Mouse (Mus musculus) limb, embryonic 13.5 days (tissue): ENCODE measurements around the gene Cdc42. TPM values are rescaled to one million over a fixed set of nuclear protein-coding genes. Genes with fewer than 3 reads are reported as not detected.

Experiments used
- ATAC-seq: fragments of 200-750 bp; cut with Nextera tagmentation; 2 replicates; pipeline ENCODE4 v1.8.0; 2017; ENCODE audit warnings: low read depth, moderate number of reproducible peaks, moderate TSS enrichment; ENCODE audit not compliant: low FRiP score
- H3K27ac ChIP-seq: fragments of 300-500 bp; sonication (generic); 2 replicates; pipeline ENCODE4 v1.5.1; 2015; ENCODE audit warnings: inconsistent platforms, mild to moderate bottlenecking, moderate library complexity
- H3K27me3 ChIP-seq: fragments of 300-500 bp; sonication (generic); 2 replicates; pipeline ENCODE4 v1.6.1; 2015; ENCODE audit warnings: mild to moderate bottlenecking, inconsistent platforms
- H3K36me3 ChIP-seq: fragments of 300-500 bp; sonication (generic); 2 replicates; pipeline ENCODE4 v1.6.1; 2015; ENCODE audit warnings: inconsistent platforms, mild to moderate bottlenecking, moderate library complexity
- H3K4me1 ChIP-seq: fragments of 300-500 bp; sonication (generic); 2 replicates; pipeline ENCODE4 v1.6.1; 2015; ENCODE audit warnings: inconsistent platforms
- H3K4me2 ChIP-seq: fragments of 300-500 bp; sonication (generic); replicated peaks from 2 replicates; pipeline ENCODE4 v1.6.1; 2015; ENCODE audit warnings: inconsistent platforms, mild to moderate bottlenecking, moderate library complexity
- H3K4me3 ChIP-seq: fragments of 300-500 bp; sonication (generic); 2 replicates; pipeline ENCODE4 v1.5.1; 2015; ENCODE audit warnings: moderate library complexity, mild to moderate bottlenecking, inconsistent platforms
- H3K9ac ChIP-seq: fragments of 300-500 bp; sonication (generic); 2 replicates; pipeline ENCODE4 v1.6.1; 2015; ENCODE audit warnings: mild to moderate bottlenecking, inconsistent platforms
- H3K9me3 ChIP-seq: fragments of 300-500 bp; sonication (generic); 2 replicates; pipeline ENCODE4 v1.6.1; 2016; ENCODE audit warnings: inconsistent platforms
- WGBS: fragments of 180-500 bp; shearing (Covaris S2); methylation state at CpG from one replicate; pipeline ENCODE4 v1.1.7; 2015; 5-methylcytosine and 5-hydroxymethylcytosine counted together
- polyA plus RNA-seq: library from polyadenylated mRNA; unstranded; fragments of >200 nt; fragmentation: Nextera tagmentation; extraction: Ambion mirVana; gene quantifications from 2 replicates; pipeline ENCODE4 v1.2.1, GENCODE M21; 2015

The Cdc42 gene
- polyA plus RNA-seq, 1 experiment from 2014 or later: 758 TPM

DNA sequence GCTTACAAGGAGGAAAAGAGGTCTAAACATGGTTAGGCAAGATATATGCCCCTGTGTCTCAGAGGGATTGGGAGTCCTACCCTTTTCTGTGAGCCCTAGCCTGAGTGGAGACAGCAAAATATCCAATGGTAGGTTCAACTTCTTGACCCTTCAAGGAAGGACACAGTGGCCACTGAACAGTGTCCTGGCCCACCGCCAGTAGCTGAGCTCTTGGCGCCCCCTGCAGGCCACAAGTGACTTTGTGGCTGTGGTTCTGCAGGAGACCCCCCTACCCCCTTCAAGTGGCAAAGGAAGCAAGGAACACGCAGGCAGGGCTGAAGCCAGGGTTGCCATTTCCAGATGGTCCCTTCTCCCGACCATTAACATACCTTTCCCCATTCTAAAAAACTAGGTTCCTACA lies 69.7 kb downstream of the Cdc42 start:
- ATAC-seq: no peak
- H3K9me3 ChIP-seq: no peaks in the 10 kb centered on the region
- no peak overlapping the region for H3K4me3 ChIP-seq
- H3K27me3 ChIP-seq: peaks cover 25% of the 10 kb centered on the region
- WGBS: 1% methylated on average over 4 of the region's 4 CpGs
- no peak overlapping the region for H3K9ac ChIP-seq
- H3K4me2 ChIP-seq: no peak overlapping the region
- no peak overlapping the region for H3K27ac ChIP-seq
- H3K36me3 ChIP-seq: no peaks in the 10 kb centered on the region
- H3K4me1 ChIP-seq: peaks cover 16% of the 10 kb centered on the region

DNA sequence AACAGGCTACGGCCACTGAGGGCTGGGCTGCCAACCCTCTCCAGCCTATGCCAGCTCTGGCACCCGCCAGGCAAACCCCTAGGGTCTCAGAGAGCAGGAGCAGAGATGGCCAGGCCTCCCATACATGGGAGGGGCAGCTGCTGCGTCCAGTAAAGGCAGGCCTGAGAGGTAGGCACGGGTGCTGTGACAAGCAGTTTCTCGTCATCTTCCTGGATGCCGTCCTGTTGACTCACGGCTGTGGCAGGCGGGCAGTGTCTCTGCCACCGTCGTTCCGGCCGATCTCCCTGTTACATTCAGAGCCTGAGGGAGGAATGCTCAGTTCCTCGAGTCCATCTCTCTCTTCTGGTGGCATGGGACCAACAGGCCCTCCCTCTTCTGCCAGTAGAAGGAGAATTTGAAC lies 70.3 kb downstream of the Cdc42 start:
- no peak overlapping the region for H3K27ac ChIP-seq
- H3K9me3 ChIP-seq: no peaks in the 10 kb centered on the region
- H3K27me3 ChIP-seq: peaks cover 31% of the 10 kb centered on the region
- no peak overlapping the region for H3K4me3 ChIP-seq
- no peaks in the 10 kb centered on the region for H3K36me3 ChIP-seq
- ATAC-seq: no peak
- no peak overlapping the region for H3K4me2 ChIP-seq
- H3K9ac ChIP-seq: no peak overlapping the region
- H3K4me1 ChIP-seq: peaks cover 21% of the 10 kb centered on the region
- 80% methylated on average over 13 of the region's 13 CpGs for WGBS

DNA sequence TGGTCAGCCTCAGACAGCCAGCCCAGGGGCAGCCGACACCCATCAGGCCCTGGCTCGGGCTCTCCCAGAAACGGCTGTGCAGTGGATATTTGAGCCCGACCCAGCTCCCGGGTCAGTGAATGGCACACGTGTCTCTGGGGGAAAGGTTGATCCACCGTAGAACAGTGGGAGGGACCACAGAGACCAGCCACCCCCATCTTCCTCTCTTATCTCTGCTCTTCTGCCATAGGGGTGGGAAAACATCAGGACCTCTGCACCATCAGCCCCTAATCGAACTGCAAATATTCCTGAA lies 70.9 kb downstream of the Cdc42 start:
- no peak overlapping the region for H3K27ac ChIP-seq
- H3K4me3 ChIP-seq: no peak overlapping the region
- 71% methylated on average over 8 of the region's 8 CpGs for WGBS
- peaks cover 37% of the 10 kb centered on the region for H3K27me3 ChIP-seq
- H3K4me2 ChIP-seq: no peak overlapping the region
- no peaks in the 10 kb centered on the region for H3K9me3 ChIP-seq
- no peak for ATAC-seq
- H3K9ac ChIP-seq: no peak overlapping the region
- H3K36me3 ChIP-seq: no peaks in the 10 kb centered on the region
- peaks cover 26% of the 10 kb centered on the region for H3K4me1 ChIP-seq

DNA sequence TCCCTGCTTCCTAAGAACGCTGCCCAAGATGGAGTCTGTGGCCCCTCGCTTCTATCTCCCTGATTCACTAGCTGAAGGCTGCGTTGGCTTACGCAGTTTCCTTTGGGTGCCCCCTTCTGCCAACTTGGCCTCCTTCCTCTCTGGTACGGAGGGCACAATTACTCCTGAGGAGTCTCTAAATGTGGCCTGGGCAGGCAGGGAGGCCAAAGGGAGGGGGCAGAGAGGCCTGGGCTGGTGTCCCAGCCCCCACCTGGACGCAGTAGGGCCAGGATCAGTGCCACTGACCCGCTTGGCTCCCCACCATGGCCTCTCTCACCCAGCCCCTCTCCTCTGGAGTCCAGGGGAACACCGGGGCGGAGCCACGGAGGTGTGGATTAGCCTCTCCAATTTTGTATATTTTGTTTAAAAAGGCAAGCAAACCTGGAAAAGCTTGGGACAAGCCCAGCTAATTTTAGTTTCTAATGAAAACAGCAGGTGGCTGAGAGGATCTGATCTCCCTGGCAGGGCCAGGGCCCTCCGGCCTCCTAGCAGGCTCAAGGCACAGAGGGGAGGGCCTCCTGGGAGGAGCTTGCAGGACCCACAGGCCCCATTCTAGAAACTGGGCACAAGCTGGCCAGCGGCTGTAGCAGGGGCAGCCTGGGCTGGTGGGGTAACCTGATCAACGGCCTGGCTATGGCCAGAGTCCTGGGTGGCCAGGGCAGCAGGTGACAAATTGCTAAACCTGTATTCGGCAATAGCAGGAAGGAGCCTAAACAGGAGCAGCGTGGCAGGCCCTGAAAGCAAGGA lies 71.5 kb downstream of the Cdc42 start:
- Histone ChIP-seq H3K9me3 (no peaks in the 10 kb centered on the region), H3K27ac (no peak overlapping the region), H3K4me1 (peaks cover 27% of the 10 kb centered on the region), H3K27me3 (peaks cover 43% of the 10 kb centered on the region), H3K4me2 (no peak overlapping the region), H3K36me3 (no peaks in the 10 kb centered on the region), H3K4me3 (no peak overlapping the region), H3K9ac (no peak overlapping the region)
- 72% methylated on average over 15 of the region's 15 CpGs for WGBS
- no peak for ATAC-seq

DNA sequence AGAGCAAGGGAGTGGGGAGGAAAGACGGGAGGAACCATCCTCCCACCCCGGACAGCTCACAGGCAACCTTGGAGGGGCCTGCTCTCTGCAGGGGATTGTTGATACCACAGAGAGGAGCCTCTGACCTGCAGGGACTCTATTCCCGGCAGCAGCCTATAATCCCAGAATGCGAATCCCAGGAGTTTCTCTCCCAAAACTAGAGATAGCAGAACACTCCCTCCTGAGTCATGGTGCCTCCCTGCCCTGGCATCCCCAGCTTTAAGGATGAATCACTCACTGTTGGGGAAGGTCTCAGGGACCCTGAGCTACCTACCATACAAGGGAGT lies 74.2 kb downstream of the Cdc42 start:
- 13% methylated on average over 4 of the region's 4 CpGs for WGBS
- ATAC-seq: no peak
- H3K9me3 ChIP-seq: no peaks in the 10 kb centered on the region
- no peaks in the 10 kb centered on the region for H3K36me3 ChIP-seq
- H3K27me3 ChIP-seq: peaks cover 70% of the 10 kb centered on the region
- peak overlapping the region; percentile 39; the same call in 1 of the 2 replicates for H3K27ac ChIP-seq
- H3K4me1 ChIP-seq: peaks cover 42% of the 10 kb centered on the region
- H3K4me2 ChIP-seq: peak overlapping the region; percentile 25; the same call in 1 of the 2 replicates
- no peak overlapping the region for H3K4me3 ChIP-seq
- H3K9ac ChIP-seq: no peak overlapping the region

DNA sequence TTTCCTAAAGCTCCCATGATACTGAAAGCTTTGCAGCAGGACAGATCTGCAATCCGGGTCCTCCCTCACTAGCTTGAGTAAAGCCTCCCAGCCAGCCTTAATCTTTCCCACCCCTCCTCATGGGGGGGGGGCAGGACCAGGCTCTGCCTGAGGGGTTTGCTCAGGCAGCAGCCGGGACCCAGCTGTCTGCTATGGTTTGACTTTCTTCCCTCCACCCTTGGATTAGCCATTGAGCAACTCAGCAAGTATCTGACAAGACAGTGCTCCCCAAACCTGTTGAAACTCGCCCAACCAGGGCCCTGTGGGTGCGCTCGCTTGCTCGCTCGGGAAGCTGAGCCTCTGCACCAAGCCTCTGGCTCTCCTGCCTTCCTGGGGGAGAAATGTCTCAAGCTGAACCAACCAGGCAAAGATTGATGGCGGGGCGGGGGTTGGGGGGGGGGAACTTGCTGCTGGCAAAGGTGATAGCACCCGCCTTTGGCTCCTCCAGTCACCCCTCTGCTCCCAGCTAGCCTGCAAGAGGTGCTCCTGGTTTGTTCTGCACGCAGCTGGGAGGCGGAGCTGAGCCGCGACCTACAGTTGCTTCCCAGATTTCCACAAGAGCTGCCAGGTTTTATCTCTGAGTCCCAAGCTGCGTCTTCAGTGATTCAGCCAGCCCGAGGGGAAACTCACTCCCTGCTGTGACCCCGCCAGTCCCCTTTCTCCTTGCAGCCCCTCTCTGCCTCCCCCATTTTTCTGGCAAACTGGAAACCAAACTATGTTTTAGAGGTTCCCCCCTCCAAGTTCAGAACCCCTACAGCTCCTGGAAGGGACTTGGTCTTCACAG lies 74.7 kb downstream of the Cdc42 start:
- Histone ChIP-seq H3K4me2 (peak overlapping the region; percentile 25; the same call in 1 of the 2 replicates), H3K9me3 (no peaks in the 10 kb centered on the region), H3K27me3 (peaks cover 75% of the 10 kb centered on the region), H3K4me1 (peaks cover 48% of the 10 kb centered on the region), H3K4me3 (no peak overlapping the region), H3K27ac (peak overlapping the region; percentile 39; the same call in 1 of the 2 replicates), H3K9ac (no peak overlapping the region), H3K36me3 (no peaks in the 10 kb centered on the region)
- 12% methylated on average over 17 of the region's 17 CpGs for WGBS
- ATAC-seq: no peak

DNA sequence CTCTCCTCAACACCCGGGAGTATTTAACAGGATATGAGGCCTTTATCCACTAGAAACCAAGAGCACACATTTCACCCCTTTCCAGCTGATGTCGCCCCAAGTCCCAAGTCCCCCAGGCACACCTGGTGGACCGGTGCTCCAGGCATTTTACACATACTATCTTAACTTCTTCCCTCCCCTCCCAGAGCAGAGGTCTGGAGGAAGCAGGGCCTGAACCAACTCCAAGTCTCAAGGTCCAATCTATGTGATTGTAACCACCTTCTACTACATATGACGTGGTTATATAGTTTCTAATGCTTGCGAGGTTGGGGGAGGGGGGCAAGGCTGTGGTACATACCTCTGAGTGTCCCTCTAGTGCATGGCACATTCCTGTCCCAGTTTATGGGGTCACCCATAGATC lies 75.4 kb downstream of the Cdc42 start:
- H3K9ac ChIP-seq: no peak overlapping the region
- H3K4me1 ChIP-seq: peaks cover 51% of the 10 kb centered on the region
- 0 out of 2 replicates have a peak overlapping the region, but pooled peaks have one; percentile 25 for H3K4me2 ChIP-seq
- peaks cover 82% of the 10 kb centered on the region for H3K27me3 ChIP-seq
- WGBS: 61% methylated on average over 5 of the region's 5 CpGs
- no peak overlapping the region for H3K4me3 ChIP-seq
- no peaks in the 10 kb centered on the region for H3K36me3 ChIP-seq
- no peak overlapping the region for H3K27ac ChIP-seq
- no peaks in the 10 kb centered on the region for H3K9me3 ChIP-seq
- no peak for ATAC-seq

DNA sequence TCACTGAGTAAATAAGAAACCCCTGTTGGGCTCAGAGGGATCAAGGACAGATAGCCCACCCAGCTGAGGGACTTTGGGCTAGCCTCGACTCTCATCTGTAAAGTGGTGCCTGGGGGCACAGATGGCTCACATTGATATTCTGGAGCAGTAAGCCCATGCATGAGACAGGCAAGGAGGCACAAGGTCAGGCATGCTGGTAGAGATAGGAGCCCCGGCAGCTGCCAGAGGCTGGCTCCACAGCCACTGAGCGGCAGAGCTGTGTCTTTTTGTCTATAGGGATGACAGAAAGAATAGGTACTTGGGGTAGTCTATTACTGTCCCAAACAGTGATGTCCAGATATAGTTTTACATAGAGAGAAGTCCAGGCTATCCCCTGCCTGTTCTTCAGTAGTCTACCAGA lies 76.2 kb downstream of the Cdc42 start:
- Histone ChIP-seq H3K4me2 (no peak overlapping the region), H3K4me1 (peaks cover 54% of the 10 kb centered on the region), H3K27ac (no peak overlapping the region), H3K36me3 (no peaks in the 10 kb centered on the region), H3K9me3 (no peaks in the 10 kb centered on the region), H3K4me3 (no peak overlapping the region), H3K27me3 (peaks cover 88% of the 10 kb centered on the region), H3K9ac (no peak overlapping the region)
- 75% methylated on average over 3 of the region's 3 CpGs for WGBS
- no peak for ATAC-seq

DNA sequence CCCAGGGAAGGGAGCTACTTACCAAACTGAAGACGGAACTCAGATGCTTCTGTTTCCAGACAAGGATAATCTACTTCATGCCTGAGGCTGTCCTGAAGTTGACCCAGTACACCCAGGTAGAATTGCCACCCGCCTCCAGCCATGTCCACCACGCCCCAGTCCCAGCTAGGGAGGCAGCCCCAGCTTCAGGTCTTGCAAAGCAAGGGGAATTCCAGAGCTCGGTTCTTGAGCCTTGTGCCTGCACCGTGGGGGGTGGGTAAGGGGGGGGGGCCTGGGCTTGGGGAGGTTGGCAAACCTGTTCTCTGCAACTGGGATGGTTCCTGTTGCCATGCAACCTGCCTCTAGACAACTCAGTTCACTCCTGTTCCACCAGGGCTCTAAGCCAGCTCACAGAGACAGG lies 78.2 kb downstream of the Cdc42 start:
- Histone ChIP-seq H3K4me2 (peak overlapping the region; percentile 92), H3K27me3 (peaks cover 99% of the 10 kb centered on the region), H3K36me3 (no peaks in the 10 kb centered on the region), H3K4me1 (peaks cover 52% of the 10 kb centered on the region), H3K27ac (no peak overlapping the region), H3K9me3 (no peaks in the 10 kb centered on the region), H3K4me3 (no peak overlapping the region), H3K9ac (no peak overlapping the region)
- WGBS: 23% methylated on average over 5 of the region's 5 CpGs
- no peak for ATAC-seq

DNA sequence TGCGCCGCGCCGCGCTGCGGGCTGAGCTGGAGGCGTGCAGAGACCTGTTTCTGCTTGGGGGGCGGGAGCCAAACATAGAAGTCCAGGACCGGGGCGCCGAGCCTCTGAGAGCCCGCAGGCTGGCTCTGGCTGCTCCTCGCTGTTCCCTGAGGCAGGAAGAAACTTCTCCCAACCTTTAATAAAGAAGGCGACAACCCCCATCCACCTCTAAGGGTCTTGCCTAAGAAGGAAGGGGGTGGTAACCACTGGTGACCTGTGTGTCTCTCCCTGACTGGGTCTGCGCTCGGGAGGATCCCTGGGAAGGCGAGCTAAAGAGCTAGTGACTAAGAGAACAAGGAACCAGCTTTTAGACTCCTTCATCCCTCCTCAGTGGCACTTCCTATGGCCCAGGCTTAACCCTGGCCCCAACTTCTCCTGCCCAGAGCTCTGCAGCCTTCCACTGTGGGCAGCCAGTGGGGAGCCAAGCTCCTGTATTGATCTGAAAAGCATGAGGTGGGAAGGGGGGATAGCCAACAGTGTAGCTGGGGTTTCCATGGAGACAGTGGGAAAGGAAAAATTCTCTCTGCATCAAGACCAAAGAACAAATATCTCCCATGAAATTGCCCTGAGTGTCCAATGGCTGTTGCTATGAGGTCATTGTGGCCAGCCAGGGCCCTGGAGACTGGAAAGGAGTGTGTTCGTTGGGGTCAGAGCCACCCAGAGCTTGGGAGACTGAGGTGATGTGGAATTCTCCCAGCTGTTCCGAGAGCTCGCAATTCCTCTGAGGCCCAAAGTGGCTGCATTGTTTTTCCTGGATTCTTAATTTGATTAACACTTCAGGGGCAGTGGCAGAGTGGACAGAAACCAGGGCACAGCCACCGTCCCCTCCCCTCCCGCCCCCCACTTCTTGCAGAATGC lies 79.1 kb downstream of the Cdc42 start:
- 3% methylated on average over 22 of the region's 22 CpGs for WGBS
- Histone ChIP-seq H3K9me3 (no peaks in the 10 kb centered on the region), H3K4me3 (peak overlapping the region; percentile 62), H3K4me2 (peak overlapping the region; percentile 92), H3K27ac (0 out of 2 replicates have a peak overlapping the region, but pooled peaks have one; percentile 39), H3K36me3 (no peaks in the 10 kb centered on the region), H3K9ac (peak overlapping the region; percentile 76), H3K4me1 (peaks cover 57% of the 10 kb centered on the region), H3K27me3 (peaks cover 97% of the 10 kb centered on the region)
- ATAC-seq: no peak

DNA sequence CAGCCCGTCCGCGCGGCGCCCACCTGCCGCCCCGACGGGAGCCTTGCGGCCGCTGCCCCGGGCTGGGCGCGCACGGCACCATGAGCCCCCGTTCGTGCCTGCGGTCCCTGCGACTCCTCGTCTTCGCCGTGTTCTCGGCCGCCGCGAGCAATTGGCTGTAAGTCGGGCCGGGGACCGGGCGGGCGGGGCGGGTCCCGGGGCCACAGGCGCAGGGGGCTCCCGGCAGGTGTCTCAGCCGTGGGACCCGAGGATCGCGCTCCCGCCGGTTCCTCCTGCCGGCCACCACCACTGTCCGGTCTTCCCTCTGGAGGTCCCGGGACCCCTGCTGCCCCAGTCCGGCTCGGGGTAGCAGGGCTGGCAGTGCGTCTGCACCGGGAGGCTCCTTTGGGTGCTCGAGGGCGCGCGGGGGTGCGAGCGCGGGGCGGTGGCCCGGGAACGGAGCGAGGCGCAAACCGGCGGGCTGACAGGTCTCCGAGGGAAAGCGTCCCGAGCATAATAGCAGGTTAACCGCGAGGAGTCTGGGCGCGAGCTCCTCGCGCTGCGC lies 79.8 kb downstream of the Cdc42 start:
- peak overlapping the region; percentile 92 for H3K4me2 ChIP-seq
- H3K9ac ChIP-seq: peak overlapping the region; percentile 76
- no peaks in the 10 kb centered on the region for H3K9me3 ChIP-seq
- no peak for ATAC-seq
- peaks cover 50% of the 10 kb centered on the region for H3K4me1 ChIP-seq
- H3K27ac ChIP-seq: peak overlapping the region; percentile 39; the same call in 1 of the 2 replicates
- WGBS: under 1% methylated on average over 64 of the region's 71 CpGs
- H3K27me3 ChIP-seq: peaks cover 93% of the 10 kb centered on the region
- peak overlapping the region; percentile 62 for H3K4me3 ChIP-seq
- H3K36me3 ChIP-seq: no peaks in the 10 kb centered on the region
